Mouse (Mus musculus) regulatory T cell (primary cell): Measurements from ENCODE around the gene Gabra2.

Experiments
- in situ Hi-C: fragments of 300-600 bp; cut with MboI, MseI; formaldehyde crosslinking; loops from one replicate; pipeline ENCODE4 v1.15.1; 2025; ENCODE audit warnings: high pct_unique_total_duplicates

Gabra2 gene

DNA sequence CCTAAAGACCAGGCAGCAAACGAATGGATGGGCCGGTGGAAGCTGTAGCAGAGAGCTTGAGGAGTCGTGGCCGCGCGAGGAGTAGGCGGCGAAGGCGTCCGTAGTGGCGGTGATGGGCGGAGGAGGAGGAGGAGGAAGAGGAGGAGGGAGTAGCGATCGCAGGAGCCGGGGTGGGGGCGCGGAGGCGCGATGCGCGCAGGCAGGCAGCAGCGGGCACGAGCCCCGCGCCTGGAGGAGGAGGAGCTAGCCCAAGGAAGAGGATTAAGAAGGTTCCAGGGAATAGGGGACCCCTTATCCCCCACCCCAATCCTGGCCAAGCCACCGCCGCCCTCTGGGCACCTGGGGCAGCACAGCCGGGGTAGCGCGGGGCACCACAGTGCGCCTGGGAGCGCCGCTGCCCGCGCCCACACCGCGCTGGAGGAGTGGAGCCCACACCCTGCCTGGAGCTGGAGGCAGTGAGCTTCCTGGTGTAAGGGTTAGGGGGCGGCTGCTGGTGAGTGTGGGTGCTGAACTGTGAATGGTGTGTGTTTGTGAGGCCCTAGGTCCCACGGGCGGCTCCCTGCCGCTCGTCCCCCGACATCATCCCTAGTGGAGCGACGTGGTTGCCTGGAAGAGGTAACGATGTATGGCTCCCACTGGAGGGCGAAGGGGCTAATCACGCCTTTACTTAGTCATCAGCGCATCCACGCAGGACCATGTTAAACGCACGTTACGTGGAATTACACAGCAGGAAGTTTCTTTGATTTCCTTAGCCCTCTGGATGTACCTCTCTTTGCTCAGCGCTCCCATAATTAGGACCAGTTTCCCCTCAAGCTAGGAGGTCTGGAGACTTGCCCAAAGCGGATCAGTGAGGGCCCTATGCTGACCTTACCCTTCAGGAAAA lies at the start of gene Gabra2:
TSS of gene Gabra2 (minus strand) at position 125 of the 883 bp plus-strand sequence.
- in situ Hi-C loops: no loop called here

DNA sequence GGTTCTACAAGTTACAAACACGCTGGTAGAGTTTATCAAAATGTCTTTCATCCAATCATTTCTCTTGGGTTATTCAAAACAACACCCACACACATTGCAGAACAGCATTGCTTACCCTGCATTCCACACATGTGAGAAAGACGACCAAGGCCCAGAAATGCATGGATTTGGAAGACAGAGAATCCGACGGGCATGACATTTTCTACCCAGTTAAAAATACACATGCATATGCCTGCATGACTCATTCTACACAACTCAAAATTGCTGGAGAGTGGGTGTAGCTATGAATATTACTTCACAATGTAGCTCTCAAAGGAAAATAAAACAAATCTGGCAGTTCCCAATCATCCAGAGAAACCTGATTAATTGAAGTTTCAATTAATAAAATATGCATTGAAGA lies 41.0 kb upstream of the Gabra2 start:
- in situ Hi-C loops: loop anchor here (10.0 kb wide), 1 partner anchor 588 kb away; no protein-coding TSS in a partner anchor

DNA sequence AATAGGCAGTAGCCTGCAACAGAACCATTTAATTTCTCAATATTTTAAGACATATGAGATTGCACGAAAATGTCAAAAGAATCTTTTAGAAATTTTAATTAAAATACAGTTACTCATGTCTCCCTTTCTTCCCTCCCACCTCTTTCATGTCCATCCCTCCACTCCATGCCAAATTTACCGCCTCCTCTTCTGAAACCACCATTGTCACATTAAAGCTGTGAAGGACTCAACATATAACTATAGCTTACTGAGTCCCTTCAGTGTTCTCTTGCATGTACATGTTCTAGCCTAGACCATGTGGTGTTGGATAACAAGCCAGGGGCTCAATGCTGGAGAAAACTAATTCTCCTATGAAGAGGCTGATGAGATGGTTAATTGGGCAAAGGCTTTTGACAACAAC lies 40.2 kb upstream of the Gabra2 start:
- in situ Hi-C loops: loop anchor here (10.0 kb wide), 1 partner anchor 589 kb away; no protein-coding TSS in a partner anchor

DNA sequence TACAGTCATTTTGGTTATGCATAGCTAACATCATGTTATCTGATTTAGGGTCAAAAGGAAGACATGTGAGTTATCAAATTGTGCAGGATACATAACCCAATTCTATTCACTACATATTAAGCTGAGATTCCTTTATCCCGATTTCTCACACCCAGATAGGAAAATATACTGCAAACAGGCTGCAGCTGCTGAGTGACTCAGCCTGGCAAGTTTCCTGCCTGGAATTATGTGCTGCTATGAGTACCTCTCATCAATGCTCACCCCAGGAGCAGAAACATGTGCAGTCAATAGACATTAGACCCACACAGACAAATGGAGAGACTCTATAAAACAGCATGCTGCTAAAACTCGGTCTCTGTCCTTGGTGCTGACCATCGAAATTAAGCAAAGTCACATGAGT lies 32.1 kb upstream of the Gabra2 start:
- in situ Hi-C loops: no loop called here

DNA sequence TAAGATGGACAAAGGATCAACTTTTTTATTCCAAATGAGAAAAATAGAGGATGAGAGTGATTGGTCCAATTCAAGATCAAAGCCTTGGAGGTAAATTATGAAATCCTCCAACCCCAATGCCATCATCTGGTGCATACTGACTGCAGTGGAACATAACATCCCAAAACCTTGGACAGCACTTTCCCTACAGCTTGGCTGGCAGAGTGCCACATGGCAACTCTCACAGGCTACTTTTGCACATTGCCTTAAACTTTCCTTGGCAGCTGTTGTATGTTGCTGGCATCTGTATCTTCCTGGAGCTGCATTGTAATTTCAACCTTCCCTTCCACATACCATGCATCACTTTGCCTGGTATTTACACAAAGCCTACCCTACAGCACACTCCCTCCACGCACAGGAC lies 19.6 kb upstream of the Gabra2 start:
- in situ Hi-C loops: no loop called here

DNA sequence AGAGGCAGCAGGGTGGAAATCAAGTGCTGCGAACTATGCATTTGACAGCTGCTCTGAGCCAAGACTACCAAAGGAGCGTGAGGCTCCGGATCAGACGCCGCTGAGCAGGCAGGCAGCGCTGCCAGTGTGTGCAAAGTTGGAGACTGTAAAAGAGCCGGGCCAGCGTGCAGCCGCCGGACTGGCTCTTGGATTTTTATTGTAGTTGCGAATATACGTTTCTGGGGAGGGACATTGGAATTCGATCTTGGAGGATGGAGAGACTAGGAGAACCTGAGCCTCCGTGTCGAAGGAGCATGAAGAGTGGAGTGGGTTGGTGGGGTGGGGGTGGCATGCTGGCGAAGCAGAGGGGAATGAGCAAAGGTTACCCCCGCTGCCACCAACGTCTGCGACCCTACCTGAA lies 469 bp downstream of the Gabra2 start:
- in situ Hi-C loops: no loop called here

DNA sequence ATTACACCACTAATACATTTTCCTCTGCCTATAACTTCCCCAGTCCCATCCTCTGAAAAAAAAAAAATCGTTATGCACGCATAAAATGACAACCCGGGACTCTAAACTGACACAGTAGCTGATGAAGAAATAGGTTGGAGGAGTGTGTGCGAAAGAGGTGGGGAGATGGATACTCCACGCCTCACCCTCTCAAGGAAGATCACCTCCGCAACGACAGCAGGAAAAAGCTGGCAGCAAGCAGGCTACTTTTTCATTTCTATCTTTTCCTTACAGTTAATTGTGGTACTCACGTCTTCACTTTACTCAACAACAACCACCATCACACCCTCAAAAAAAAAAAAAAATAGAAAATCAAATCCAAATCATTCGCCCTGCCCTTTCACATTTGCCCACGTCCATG lies 873 bp downstream of the Gabra2 start:
- in situ Hi-C loops: no loop called here

DNA sequence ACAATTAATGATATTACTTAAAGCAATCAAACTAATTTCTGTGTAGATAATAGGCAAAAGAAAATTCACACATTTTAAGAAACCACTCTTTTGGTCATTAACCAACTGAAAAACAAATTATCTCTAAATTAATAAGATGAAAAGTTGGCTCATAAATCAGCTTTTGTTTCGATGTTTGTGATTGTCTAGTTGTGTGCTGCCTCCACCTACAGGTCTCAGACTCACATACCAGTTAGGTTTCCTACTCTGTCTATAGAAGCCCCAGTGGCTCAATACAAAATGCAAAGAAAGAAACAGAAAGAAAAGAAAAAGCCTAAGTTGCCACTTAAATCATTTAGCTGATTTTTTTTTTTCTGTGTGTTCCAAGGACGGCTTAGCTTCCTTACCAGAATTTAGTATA lies 1.8 kb downstream of the Gabra2 start:
- in situ Hi-C loops: no loop called here

DNA sequence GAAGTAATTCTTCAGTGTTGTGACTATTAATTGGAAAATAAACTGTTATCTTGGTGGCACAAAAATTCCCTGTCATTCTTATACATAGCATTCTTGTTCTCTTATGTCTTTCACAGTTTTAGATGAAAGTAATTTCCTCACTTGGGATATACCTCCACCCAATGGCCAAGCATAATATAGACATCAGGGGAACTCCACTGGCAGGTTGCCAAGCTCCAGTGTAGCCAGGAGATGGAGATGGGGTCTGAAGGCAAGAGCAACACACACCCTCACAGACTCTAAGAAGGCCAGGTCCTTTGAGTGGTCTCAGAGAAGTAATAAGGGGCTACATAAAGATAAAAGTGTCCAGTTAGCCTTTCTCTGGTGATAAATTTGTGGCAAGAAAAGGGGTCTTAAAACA lies 3.2 kb downstream of the Gabra2 start:
- in situ Hi-C loops: no loop called here

DNA sequence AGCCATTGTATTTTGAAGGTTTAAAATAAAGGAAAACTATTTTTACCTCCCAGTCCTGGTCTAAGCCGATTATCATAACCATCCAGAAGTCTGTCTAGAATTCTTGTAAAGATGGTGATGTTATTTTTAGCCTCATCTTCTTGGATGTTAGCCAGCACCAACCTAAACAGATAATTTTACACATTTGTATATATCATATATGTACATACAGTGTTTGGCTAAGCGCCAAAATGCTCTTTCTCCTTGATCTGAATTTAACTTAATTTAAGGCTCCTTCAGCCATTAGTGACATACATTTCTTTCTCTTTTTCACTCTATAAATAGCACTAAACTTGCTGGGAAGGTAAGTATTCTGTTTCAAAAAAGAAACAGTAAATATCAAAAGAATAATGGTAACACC lies 3.7 kb downstream of the Gabra2 start:
- in situ Hi-C loops: no loop called here

DNA sequence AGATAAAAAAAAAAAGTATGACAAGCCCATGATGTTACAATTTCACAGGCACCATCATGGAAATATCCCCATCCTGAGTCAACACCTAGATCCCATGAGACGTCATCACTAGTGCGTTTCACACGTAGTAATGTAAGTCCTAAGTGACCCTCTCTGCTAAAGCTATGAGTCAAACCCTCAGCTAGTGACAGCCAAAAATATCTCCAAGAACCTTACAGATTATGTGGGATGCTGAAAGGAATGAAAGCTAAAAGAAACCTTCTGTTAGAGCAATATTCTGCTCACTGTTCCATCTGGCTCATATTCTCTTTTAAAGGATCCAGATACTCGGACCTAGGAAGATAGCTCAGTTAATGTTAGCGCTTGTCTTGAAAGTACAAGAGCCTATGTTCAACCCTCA lies 16.8 kb downstream of the Gabra2 start:
- in situ Hi-C loops: no loop called here

DNA sequence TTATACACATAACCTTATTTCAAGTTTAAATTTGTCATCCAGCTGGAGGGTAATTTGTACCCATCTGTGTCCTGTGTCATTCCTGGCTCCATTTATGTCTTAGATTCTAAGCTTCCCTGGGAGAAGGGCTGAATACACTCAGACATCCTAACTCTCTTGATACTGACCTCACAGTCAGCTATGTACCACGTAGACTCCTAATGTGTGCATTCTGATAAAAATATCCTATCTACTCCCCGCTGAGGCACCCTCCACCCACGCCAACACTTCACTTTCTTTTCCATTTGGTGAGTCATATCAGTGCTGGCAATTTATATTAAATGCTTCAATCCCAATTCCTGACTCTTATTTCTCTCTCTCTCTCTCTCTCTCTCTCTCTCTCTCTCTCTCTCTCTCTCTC lies 34.0 kb downstream of the Gabra2 start:
- in situ Hi-C loops: loop anchor here (5.0 kb wide), 1 partner anchor 96 kb away; no protein-coding TSS in a partner anchor

DNA sequence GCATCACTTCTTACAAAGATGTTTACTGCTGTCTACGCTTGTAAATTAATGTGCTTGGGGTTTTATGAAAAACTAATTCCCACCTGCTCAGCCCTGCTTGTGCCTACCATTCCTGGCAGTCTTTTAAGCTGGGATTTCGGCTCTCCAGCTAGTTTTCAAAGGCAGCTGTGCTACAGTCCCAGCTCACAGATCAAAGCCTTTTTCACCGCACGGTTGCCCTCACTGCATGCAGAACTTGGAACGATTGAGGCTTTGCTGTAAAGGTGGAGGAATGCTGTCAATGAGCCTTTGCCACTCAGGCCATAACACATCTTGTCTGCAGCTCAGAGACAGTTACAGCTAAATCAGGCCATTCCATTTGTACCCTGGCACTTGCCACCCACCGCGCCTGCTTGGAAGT lies 37.6 kb downstream of the Gabra2 start:
- in situ Hi-C loops: no loop called here

DNA sequence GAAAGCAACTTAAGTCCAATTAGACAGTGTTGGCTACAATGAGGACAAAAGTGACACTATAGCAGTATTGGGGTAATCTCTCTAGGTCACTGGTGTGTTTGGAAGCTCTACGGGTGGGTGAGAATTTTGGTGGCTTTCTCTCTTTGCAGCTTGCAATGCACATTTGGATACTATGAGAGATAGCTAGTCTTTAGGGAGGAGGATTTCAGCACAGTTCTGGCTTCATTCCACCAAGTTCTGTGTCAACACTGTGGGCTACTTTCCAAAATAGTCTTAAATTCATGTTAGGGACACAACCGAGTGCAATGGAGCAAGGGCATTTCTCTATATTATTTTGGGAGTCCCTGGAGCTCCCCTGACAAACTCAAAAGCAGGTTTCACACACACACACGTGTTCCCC lies 58.3 kb downstream of the Gabra2 start:
- in situ Hi-C loops: no loop called here

DNA sequence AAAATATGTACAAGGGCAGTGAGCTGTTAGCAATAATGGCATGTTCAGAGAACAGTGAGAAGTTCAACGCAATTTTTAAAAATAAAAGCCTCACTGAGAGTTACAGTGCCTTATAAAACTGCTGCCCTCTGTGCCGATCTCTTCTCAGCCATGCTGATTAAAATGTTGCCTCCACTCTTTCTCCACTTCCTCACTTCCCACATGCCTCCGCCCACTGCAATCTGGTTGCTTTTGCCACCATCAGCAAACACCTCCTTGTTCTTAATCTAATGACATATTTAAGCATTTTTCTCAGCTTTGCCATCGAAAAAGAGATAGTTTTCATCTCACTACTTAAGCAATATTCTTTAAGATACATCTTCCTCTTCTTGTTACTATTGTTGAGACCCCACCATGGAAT lies 69.7 kb downstream of the Gabra2 start:
- in situ Hi-C loops: no loop called here

DNA sequence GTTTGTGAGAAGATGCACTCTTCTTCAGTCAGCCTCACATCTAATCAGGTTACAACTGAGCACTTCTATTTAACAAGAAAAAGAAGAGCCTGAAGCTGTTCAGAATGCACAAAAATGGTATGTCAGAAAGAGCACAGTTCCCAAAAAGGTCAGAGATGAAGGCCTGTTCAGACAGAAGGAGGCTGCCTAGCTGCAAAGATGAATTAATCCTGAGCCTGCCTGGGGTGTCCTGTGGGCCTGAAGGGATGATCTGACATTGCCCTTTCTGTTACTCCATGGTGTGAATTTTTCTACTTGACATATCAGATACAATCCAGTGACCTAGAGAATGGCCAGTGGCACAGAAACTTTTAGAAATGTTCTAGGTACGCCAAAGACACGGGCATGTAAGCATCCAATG lies 83.9 kb downstream of the Gabra2 start:
- in situ Hi-C loops: no loop called here

DNA sequence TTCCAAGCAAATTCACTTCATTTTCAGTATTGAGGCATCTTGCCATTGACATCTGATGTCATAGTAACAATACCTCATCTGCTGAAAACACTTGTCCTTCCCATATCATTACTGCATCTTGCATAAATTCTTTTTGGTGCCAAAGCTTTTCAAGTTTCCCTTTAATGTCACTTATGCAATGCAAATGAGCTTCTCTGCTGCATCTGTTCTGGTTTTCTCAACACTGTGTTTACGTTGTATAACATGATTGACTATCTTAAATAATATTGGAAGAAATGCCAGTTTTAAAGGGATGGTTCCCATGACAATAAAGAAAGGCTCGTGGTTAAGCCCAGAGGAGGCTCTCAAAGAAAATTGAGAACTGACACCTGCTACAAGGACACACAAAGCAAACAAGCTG lies 84.4 kb downstream of the Gabra2 start:
- in situ Hi-C loops: no loop called here

DNA sequence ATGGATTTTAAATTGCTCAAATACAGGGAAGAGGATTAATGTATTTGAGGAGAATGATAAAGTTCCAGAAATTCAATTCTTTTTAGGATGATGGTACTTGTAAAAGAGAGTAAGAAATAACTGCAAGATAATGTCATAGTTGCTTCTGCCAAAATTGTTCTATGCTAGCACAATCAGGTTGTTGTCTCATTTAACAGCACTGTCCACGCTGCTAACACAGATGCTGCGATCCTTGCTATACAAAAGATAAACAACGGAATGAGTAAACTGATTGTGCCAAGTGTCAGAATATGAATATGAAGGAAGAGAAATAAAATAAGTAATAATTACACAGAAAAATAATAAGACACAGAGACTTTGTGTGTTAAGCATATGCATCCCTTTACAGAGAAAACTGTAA lies 84.9 kb downstream of the Gabra2 start:
- in situ Hi-C loops: no loop called here

DNA sequence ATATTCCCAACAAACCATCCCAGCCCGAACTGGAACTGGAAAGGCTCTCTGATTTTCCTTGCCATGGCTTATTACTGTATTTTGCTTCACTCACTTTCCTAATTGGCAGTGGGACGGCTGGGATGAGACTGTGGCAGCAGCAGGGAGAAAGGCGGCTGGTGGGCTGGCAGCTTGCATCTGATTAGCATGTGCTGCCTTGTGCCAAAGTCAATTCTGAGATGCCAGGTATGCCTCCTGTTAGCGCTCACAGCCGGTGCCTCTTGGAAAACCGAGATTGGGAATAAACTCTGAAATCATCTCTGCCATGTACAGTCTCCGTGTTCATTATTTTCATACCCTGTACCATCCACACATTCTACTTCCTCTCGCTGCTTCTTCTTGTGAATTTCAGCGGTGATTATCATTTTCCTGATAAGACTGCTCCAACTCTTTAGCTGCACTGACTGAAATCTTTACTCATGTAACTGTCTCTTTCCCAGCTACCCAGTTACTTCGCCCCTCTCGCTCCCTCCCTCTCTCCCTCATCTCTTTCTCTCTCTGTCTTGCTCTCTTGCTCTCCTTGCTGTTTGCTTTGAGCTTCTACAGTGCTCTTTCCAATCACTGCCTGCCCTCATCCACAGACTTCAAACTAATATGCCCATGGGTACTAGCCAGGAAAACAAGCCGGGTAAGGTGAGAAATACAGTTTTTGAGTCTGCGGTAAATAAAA lies 99.9 kb downstream of the Gabra2 start:
- in situ Hi-C loops: no loop called here

DNA sequence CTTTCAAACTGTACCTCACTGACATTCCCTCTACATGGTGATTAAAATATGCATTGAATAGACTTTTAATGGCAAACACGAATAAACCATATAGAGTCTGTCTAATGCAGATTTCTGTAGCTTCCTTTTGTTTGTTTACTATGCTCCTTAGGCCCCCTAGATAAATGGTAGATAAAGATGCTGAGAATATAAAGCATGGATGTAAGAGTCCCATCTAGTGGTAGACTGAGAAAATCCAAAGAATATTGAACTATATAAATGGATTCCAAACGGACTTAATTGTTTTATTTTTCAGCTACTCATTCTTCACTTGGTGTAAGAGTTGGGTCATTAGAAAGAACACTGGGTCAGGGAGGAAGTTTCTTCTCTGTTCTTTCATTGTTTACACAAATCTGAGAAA lies 102.4 kb downstream of the Gabra2 start:
- in situ Hi-C loops: no loop called here

DNA sequence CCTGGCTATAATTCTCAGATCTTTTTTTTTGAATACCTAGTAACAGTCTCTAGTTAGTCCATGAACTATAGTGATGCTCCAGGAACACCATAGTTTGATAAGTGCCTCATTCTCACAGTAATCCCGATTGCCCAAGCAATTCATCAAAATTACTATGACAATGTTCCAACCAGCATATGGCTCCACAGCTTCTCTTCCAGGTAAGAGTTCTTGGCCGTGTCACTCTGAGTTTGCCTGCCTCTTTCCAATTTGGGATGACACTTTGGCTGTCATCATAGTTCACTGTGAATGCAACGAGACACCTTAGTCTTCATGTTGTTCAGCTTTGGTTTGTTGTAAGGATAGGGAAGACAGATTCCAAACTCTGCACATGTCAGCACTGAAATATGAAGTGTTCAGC lies 104.8 kb downstream of the Gabra2 start:
- in situ Hi-C loops: no loop called here
